Mouse (Mus musculus): ENCODE data around the gene Sla2.

- TF ChIP-seq EP300 (IDR thresholded peaks at IDR 0.05; ENCODE audit: insufficient read depth, low read depth, low read length): no peak
- TF ChIP-seq CTCF (IDR thresholded peaks at IDR 0.05): no peak
- no peak for TF ChIP-seq POLR2A (IDR thresholded peaks at IDR 0.05; ENCODE audit: insufficient read depth, low read depth, low read length)
Observed at GRCm38 (mm10) chr2:156892240-156892639, 5.2 kb upstream of the Sla2 start.

Data from heart, adult 2 months (tissue).